Mouse (Mus musculus) limb, embryonic 14.5 days (tissue): Measurements from ENCODE around the gene Bach2. TPM values are rescaled to one million over a fixed set of nuclear protein-coding genes. Genes with fewer than 3 reads are reported as not detected.

Experiments used
- ATAC-seq: fragments of 200-750 bp; cut with Nextera tagmentation; 2 replicates; pipeline ENCODE4 v1.8.0; 2017; ENCODE audit warnings: low read depth, moderate number of reproducible peaks, moderate TSS enrichment; ENCODE audit not compliant: low FRiP score
- DNase-seq: peaks from one replicate; pipeline ENCODE4 v3.0.0-alpha.2; 2015; ENCODE audit warnings: low spot score
- H3K27ac ChIP-seq: fragments of 300-500 bp; sonication (generic); replicated peaks from 2 replicates; pipeline ENCODE4 v1.5.1; 2014; ENCODE audit warnings: low read depth, mild to moderate bottlenecking, low read length, moderate library complexity, mixed read lengths
- H3K27me3 ChIP-seq: fragments of 300-500 bp; sonication (generic); 2 replicates; pipeline ENCODE4 v1.6.1; 2014; ENCODE audit warnings: low read length, mixed read lengths; ENCODE audit not compliant: control insufficient read depth, insufficient read depth
- H3K36me3 ChIP-seq: fragments of 300-500 bp; sonication (generic); 2 replicates; pipeline ENCODE4 v1.6.1; 2014; ENCODE audit warnings: mild to moderate bottlenecking, low read length, moderate library complexity, mixed read lengths; ENCODE audit not compliant: control insufficient read depth, insufficient read depth
- H3K4me1 ChIP-seq: fragments of 300-500 bp; sonication (generic); 2 replicates; pipeline ENCODE4 v1.6.1; 2014; ENCODE audit warnings: antibody characterized with exemption, low read length, mixed read lengths; ENCODE audit not compliant: control insufficient read depth, insufficient read depth
- H3K4me2 ChIP-seq: fragments of 300-500 bp; sonication (generic); replicated peaks from 2 replicates; pipeline ENCODE4 v1.6.1; 2014; ENCODE audit warnings: low read depth, mild to moderate bottlenecking, low read length, moderate library complexity; ENCODE audit not compliant: severe bottlenecking
- H3K4me3 ChIP-seq: fragments of 300-500 bp; sonication (generic); replicated peaks from 2 replicates; pipeline ENCODE4 v1.5.1; 2014; ENCODE audit warnings: low read length
- H3K9ac ChIP-seq: fragments of 300-500 bp; sonication (generic); 2 replicates; pipeline ENCODE4 v1.6.1; 2014; ENCODE audit warnings: mild to moderate bottlenecking, low read depth, low read length, moderate library complexity; ENCODE audit not compliant: severe bottlenecking
- H3K9me3 ChIP-seq: fragments of 300-500 bp; sonication (generic); 2 replicates; pipeline ENCODE4 v1.6.1; 2016; ENCODE audit warnings: low read length; ENCODE audit not compliant: control insufficient read depth
- POLR2A ChIP-seq: fragments of 200-500 bp; IDR thresholded peaks from 2 replicates; pipeline ENCODE4 v1.8.0; 2012; ENCODE audit warnings: inconsistent platforms, mild to moderate bottlenecking, moderate library complexity, borderline replicate concordance; ENCODE audit not compliant: insufficient read depth, insufficient read length; ENCODE audit errors: extremely low read depth
- WGBS: fragments of 180-500 bp; shearing (Covaris S2); extraction: QIAGEN DNeasy Blood & Tissue Kit; methylation state at CpG from one replicate; pipeline ENCODE4 v1.1.7; 2014; 5-methylcytosine and 5-hydroxymethylcytosine counted together
- polyA plus RNA-seq, 2 experiments: library from polyadenylated mRNA; depleted of rRNA in 1 of 2; stranded (reverse) in 1 of 2; unstranded in 1 of 2; fragments of >200 nt; fragmentation: Nextera tagmentation in 1 of 2; extraction: Ambion mirVana in 1 of 2; gene quantifications; 2 replicates each; pipeline versions ENCODE4 v1.2.1 to v1.2.3; 2012 to 2014

Bach2 gene
- polyA plus RNA-seq, 2 experiments, result 6.0 to 9.6 TPM

DNA sequence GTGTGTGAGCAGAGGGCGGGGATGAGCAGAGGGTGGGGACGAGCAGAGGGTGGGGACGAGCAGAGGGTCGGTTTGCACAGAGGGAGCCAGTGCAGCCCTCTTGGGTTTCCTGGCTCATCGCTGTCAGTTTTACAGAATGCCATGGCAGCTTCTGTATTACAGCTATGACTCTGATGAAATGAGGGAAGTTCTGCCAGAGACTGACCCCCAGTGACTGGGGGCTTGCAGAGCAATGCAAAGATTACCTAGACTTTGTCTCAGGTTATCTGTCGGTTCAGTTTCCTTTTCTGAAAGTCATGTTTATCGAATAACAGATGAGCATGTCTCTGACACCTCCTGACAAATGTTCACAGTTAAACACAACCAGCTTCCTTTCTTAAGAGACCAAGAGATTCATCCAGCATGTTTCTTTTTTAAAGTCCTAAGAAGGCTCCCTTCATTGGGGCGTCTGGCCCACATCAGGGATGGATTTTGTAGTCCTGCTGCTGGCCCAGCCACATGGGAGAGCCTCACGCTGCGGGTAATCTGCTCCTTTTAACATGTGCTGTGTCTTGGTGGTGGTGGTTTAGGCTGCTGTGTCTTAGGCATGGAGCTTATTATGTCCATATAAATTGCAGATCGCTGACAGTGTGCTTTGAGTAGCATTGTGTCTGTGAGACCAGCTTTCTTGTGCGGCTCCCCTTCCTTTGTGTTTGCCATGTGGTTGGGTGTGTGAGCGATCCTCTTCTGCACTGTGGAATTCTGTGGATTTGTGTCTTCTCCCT lies 126.7 kb downstream of the Bach2 start:
- Histone ChIP-seq H3K9me3 (no peaks in the 10 kb centered on the region), H3K27me3 (no peaks in the 10 kb centered on the region), H3K4me3 (no peak overlapping the region), H3K4me1 (peaks cover 33% of the 10 kb centered on the region), H3K36me3 (no peaks in the 10 kb centered on the region), H3K27ac (no peak overlapping the region), H3K4me2 (no peak overlapping the region), H3K9ac (no peak overlapping the region)
- no peak for TF ChIP-seq POLR2A
- DNase-seq, result no peak
- whole genome bisulfite sequencing, result 25% methylated on average over 13 of the region's 13 CpGs
- ATAC-seq, result 0 out of 2 replicates have a peak, but pooled peaks have one; percentile 35

- Histone ChIP-seq H3K27me3 (no peaks in the 10 kb centered on the region), H3K4me1 (peaks cover 36% of the 10 kb centered on the region), H3K4me2 (no peak overlapping the region), H3K9me3 (no peaks in the 10 kb centered on the region), H3K36me3 (no peaks in the 10 kb centered on the region), H3K27ac (no peak overlapping the region), H3K4me3 (no peak overlapping the region), H3K9ac (no peak overlapping the region)
- no peak for TF ChIP-seq POLR2A
- DNase-seq (no peak), ATAC-seq (no peak)
- 80% methylated on average over 2 of the region's 2 CpGs for WGBS
These were observed 127.6 kb downstream of the Bach2 start for GRCm38 (mm10) chr4:32366176-32366575.

DNA sequence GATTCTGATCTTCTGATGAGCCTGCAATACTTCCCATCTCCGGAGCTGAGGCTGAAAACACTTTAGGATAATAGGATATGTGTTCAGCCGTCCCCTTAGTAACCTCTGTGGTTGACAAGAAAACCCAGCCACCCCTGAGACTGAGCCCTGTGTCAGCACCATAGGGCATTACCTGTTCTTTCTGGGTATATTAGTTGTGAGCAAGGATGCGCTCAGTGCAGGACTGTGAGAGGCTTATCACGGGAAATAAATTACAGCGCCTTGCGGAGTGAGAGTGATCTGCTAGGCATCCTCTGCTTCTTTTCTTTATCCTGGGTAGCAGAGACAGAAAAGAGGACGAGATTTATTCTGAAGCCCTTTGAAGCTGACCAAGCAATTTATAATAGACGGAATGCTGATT lies 129.7 kb downstream of the Bach2 start:
- Histone ChIP-seq H3K27me3 (no peaks in the 10 kb centered on the region), H3K27ac (no peak overlapping the region), H3K36me3 (no peaks in the 10 kb centered on the region), H3K9ac (no peak overlapping the region), H3K4me2 (no peak overlapping the region), H3K9me3 (no peaks in the 10 kb centered on the region), H3K4me1 (peaks cover 36% of the 10 kb centered on the region), H3K4me3 (no peak overlapping the region)
- DNase-seq (no peak), ATAC-seq (no peak)
- no peak for TF ChIP-seq POLR2A
- WGBS, result 49% methylated on average over 8 of the region's 8 CpGs

DNA sequence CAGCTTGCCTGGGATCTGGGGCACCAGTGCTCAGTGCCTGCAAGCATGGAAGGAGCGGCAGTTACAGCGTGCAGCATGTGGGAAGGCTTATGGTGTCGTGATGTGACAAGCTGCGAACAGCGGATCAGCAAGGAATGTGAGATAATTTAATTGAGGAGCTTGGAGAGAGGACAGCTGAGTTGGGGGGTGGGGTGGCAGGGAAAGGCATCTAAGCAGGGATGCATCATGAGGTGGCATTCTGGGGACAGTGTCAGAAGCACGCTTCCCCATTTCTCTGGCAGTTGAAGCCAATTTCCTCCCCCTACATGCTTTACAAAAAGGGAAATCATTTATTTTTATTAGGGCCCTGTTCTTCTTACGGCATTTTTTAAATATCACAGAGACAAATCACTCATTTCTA lies 134.5 kb downstream of the Bach2 start:
- no peak overlapping the region for H3K27ac ChIP-seq

GRCm38 (mm10) chr4:32373527-32373926 lies 134.9 kb downstream of the Bach2 start:
- DNase-seq (no peak), ATAC-seq (peak; percentile 49; the same call in 1 of the 2 replicates)
- no peak for TF ChIP-seq POLR2A
- 26% methylated on average over 3 of the region's 3 CpGs for WGBS
- H3K4me3 ChIP-seq, result no peak overlapping the region
- no peaks in the 10 kb centered on the region for H3K27me3 ChIP-seq
- no peaks in the 10 kb centered on the region for H3K36me3 ChIP-seq
- no peak overlapping the region for H3K4me2 ChIP-seq
- H3K9me3 ChIP-seq, result no peaks in the 10 kb centered on the region
- H3K4me1 ChIP-seq, result peaks cover 41% of the 10 kb centered on the region
- no peak overlapping the region for H3K9ac ChIP-seq
- H3K27ac ChIP-seq, result no peak overlapping the region

More for the DNA sequence above, 134.5 kb downstream of the Bach2 start:
- 13% methylated on average over 7 of the region's 7 CpGs for WGBS
- Histone ChIP-seq H3K4me2 (0 out of 2 replicates have a peak overlapping the region, but pooled peaks have one; percentile 9), H3K36me3 (no peaks in the 10 kb centered on the region), H3K9ac (no peak overlapping the region), H3K4me3 (no peak overlapping the region), H3K9me3 (no peaks in the 10 kb centered on the region), H3K4me1 (peaks cover 41% of the 10 kb centered on the region), H3K27me3 (no peaks in the 10 kb centered on the region)
- ATAC-seq (peak; percentile 45), DNase-seq (no peak)
- TF ChIP-seq POLR2A, result no peak
